ENCODE assay signal across 8 mouse cellular contexts in genomic region chr8:110218511-110218910, GRCm38 (mm10). TPM values are rescaled to one million over a fixed set of nuclear protein-coding genes. Genes with fewer than 3 reads are reported as not detected.
DNase-seq lines count a peak whose midpoint lies in the region; ATAC-seq and TF ChIP-seq lines count a peak whose summit lies in the region.

No protein-coding gene starts in this region.

- no peak for DNase-seq in layer of hippocampus, adult 2 months (ENCODE audit: low spot score in 2 of 2)
- no peak for DNase-seq in layer of hippocampus, adult 18-20 months (ENCODE audit: low spot score in 2 of 2)
- no peak for DNase-seq in limb, embryonic 11.5 days (ENCODE audit: low spot score)
- no peak for DNase-seq in ovary, adult 18-20 months (ENCODE audit: low spot score)
- DNase-seq in embryo, embryonic 11 days = no peak
- DNase-seq in layer of hippocampus, adult 9-10 months (ENCODE audit: low spot score) = no peak

- WGBS in limb, embryonic 11.5 days = 81% methylated on average over 5 of the region's 5 CpGs
- WGBS in neural tube, embryonic 14.5 days = 79% methylated on average over 5 of the region's 5 CpGs

- no peaks in the 10 kb centered on the region for H3K9me3 ChIP-seq in limb, embryonic 11.5 days (ENCODE audit: control insufficient read depth, low read length)
- H3K9me3 ChIP-seq in neural tube, embryonic 14.5 days (ENCODE audit: control insufficient read depth, low read length) = no peaks in the 10 kb centered on the region

- TF ChIP-seq CTCF in layer of hippocampus, adult 2 months (conservative IDR thresholded peaks at IDR 0.05) = no peak
- TF ChIP-seq CTCF in embryonic fibroblast, embryonic 13.5 days (IDR thresholded peaks at IDR 0.05; ENCODE audit: borderline replicate concordance, insufficient read depth, low read length) = no peak

- H3K4me1 ChIP-seq in embryonic fibroblast, embryonic 13.5 days (ENCODE audit: control insufficient read depth, insufficient read depth, low read length) = peaks cover 4% of the 10 kb centered on the region; the same call in 1 of the 2 replicates
- H3K4me1 ChIP-seq in limb, embryonic 11.5 days (ENCODE audit: control insufficient read depth, insufficient read depth, low read length) = peaks cover 6% of the 10 kb centered on the region; the same call in 1 of the 2 replicates
- H3K4me1 ChIP-seq in neural tube, embryonic 14.5 days (ENCODE audit: control insufficient read depth, insufficient read depth, low read length) = peaks cover 7% of the 10 kb centered on the region

- H3K9ac ChIP-seq in limb, embryonic 11.5 days (ENCODE audit: low read length) = no peak overlapping the region
- H3K9ac ChIP-seq in neural tube, embryonic 14.5 days (replicated peaks; ENCODE audit: low read depth, low read length) = 0 out of 2 replicates have a peak overlapping the region, but pooled peaks have one; percentile 5

- H3K4me2 ChIP-seq in limb, embryonic 11.5 days (ENCODE audit: low read depth, severe bottlenecking) = peak overlapping the region; percentile 71; the same call in 1 of the 2 replicates
- peak overlapping the region; percentile 60 for H3K4me2 ChIP-seq in neural tube, embryonic 14.5 days (ENCODE audit: low read depth, low read length)

- no peaks in the 10 kb centered on the region for H3K27me3 ChIP-seq in limb, embryonic 11.5 days (ENCODE audit: control insufficient read depth, insufficient read depth, low read length)
- H3K27me3 ChIP-seq in neural tube, embryonic 14.5 days (ENCODE audit: control insufficient read depth, insufficient read depth, low read length) = no peaks in the 10 kb centered on the region

- peaks cover 17% of the 10 kb centered on the region for H3K36me3 ChIP-seq in limb, embryonic 11.5 days (ENCODE audit: control insufficient read depth, insufficient read depth, low read length)
- peaks cover 24% of the 10 kb centered on the region for H3K36me3 ChIP-seq in neural tube, embryonic 14.5 days (ENCODE audit: control insufficient read depth, insufficient read depth, low read length)

- H3K4me3 ChIP-seq in layer of hippocampus, adult 2 months = peak overlapping the region; percentile 80
- peak overlapping the region; percentile 66 for H3K4me3 ChIP-seq in embryonic fibroblast, embryonic 13.5 days (ENCODE audit: insufficient read depth, low read length)
- H3K4me3 ChIP-seq in limb, embryonic 11.5 days (ENCODE audit: low read depth, low read length) = peak overlapping the region; percentile 50
- H3K4me3 ChIP-seq in neural tube, embryonic 14.5 days (ENCODE audit: low read depth, low read length) = peak overlapping the region; percentile 49

- TF ChIP-seq POLR2A in embryonic fibroblast, embryonic 13.5 days (IDR thresholded peaks at IDR 0.05; ENCODE audit: low read depth, low read length) = no peak

- ATAC-seq in limb, embryonic 11.5 days (ENCODE audit: insufficient number of reproducible peaks, low FRiP score, low TSS enrichment, low read depth) = no peak
- no peak for ATAC-seq in neural tube, embryonic 14.5 days (ENCODE audit: low read depth)

- H3K27ac ChIP-seq in layer of hippocampus, adult 2 months = no peak overlapping the region
- no peak overlapping the region for H3K27ac ChIP-seq in embryonic fibroblast, embryonic 13.5 days (ENCODE audit: insufficient read depth, low read length)
- no peak overlapping the region for H3K27ac ChIP-seq in limb, embryonic 11.5 days (replicated peaks; ENCODE audit: low read depth, low read length)
- no peak overlapping the region for H3K27ac ChIP-seq in neural tube, embryonic 14.5 days (ENCODE audit: low read depth, low read length)

RNA-seq across cellular contexts. Expression of gene Cmtr2, which starts 3.0 kb away (rescaled TPM):
- total RNA-seq in layer of hippocampus, adult 2 months (2021) = 1 to 10 TPM; 5.9 TPM
- 1 to 10 TPM; 6.6 to 7.0 TPM for total RNA-seq in layer of hippocampus, adult 18-20 months (2021)
- polyA plus RNA-seq in embryonic fibroblast, embryonic 13.5 days (2011; ENCODE audit: insufficient read length, low read depth, missing spikeins) = 6.8 and 7.0 TPM in 2 replicates
- 9.6 and 9.9 TPM in 2 replicates for polyA plus RNA-seq in limb, embryonic 11.5 days (2014; fragmentation: Nextera tagmentation; extraction: Ambion mirVana)
- 9.6 and 13.2 TPM in 2 replicates for polyA plus RNA-seq in neural tube, embryonic 14.5 days (2014; fragmentation: Nextera tagmentation; extraction: Ambion mirVana)

RNA-seq across cellular contexts. Expression of gene Hydin, which starts 48.3 kb away (rescaled TPM):
- total RNA-seq in layer of hippocampus, adult 2 months (2021) = under 1 TPM; 0.42 to 0.67 TPM
- under 1 TPM; 0.41 to 0.64 TPM for total RNA-seq in layer of hippocampus, adult 18-20 months (2021)
- polyA plus RNA-seq in embryonic fibroblast, embryonic 13.5 days (2011; ENCODE audit: insufficient read length, low read depth, missing spikeins) = not detected in 2 replicates
- not detected in 2 replicates for polyA plus RNA-seq in limb, embryonic 11.5 days (2014; fragmentation: Nextera tagmentation; extraction: Ambion mirVana)
- polyA plus RNA-seq in neural tube, embryonic 14.5 days (2014; fragmentation: Nextera tagmentation; extraction: Ambion mirVana) = 0.22 and 0.37 TPM in 2 replicates

RNA-seq across cellular contexts. Expression of gene Calb2, which starts 50.5 kb away (rescaled TPM):
- total RNA-seq in layer of hippocampus, adult 2 months (2021) = 10 to 100 TPM; 32.4 to 41.5 TPM
- total RNA-seq in layer of hippocampus, adult 18-20 months (2021) = 10 to 100 TPM; 28.5 to 45.8 TPM
- not detected in 2 replicates for polyA plus RNA-seq in embryonic fibroblast, embryonic 13.5 days (2011; ENCODE audit: insufficient read length, low read depth, missing spikeins)
- polyA plus RNA-seq in limb, embryonic 11.5 days (2014; fragmentation: Nextera tagmentation; extraction: Ambion mirVana) = 30.2 and 40.6 TPM in 2 replicates
- polyA plus RNA-seq in neural tube, embryonic 14.5 days (2014; fragmentation: Nextera tagmentation; extraction: Ambion mirVana) = 30.3 and 42.7 TPM in 2 replicates

Comparison
In these comparisons a context has a peak if more than half of its experiments do, and no peak if none do; other contexts are left out.
1. RNA of gene Calb2, which starts 50.5 kb away (polyA plus RNA-seq): 30.3 to 42.7 TPM in neural tube, embryonic 14.5 days and 30.2 to 40.6 TPM in limb, embryonic 11.5 days; not detected in embryonic fibroblast, embryonic 13.5 days; every median in the first group is over 10 times any median in the second.
2. Peak in every context shown above with its lines, with median percentiles within 50 percentile points of each other: H3K4me3 ChIP-seq.